Mouse (Mus musculus) MEL-GATA-1-ER (cell line): Measurements from ENCODE around the gene Enox2.
"Not testable (repeated sequence)": the region's sequence is repeated elsewhere in the genome, so short reads cannot be mapped to it uniquely, and the experiment has no call there.

ENCODE experiments used
- DNase-seq: peaks from one replicate; pipeline ENCODE4 v3.0.0-alpha.2; 2012; ENCODE audit warnings: low read depth; ENCODE audit errors: extremely low read depth

Gene Enox2

GRCm38 (mm10) chrX:49287700-49288563 is at the start of gene Enox2:
Gene Enox2 (minus strand): TSS chrX:49288259.
- peak; percentile 93 for DNase-seq

- peak; percentile 27 for DNase-seq
Observed at GRCm38 (mm10) chrX:49309496-49309895, 21.4 kb upstream of the Enox2 start.

- no peak for DNase-seq
Observed at GRCm38 (mm10) chrX:49306659-49307058, 18.6 kb upstream of the Enox2 start.

GRCm38 (mm10) chrX:49279918-49280586 is 8.0 kb downstream of the Enox2 start:
- DNase-seq: no peak

GRCm38 (mm10) chrX:49273487-49274042 is 14.5 kb downstream of the Enox2 start:
- DNase-seq: no peak

GRCm38 (mm10) chrX:49250816-49251215 is 37.2 kb downstream of the Enox2 start:
- no peak for DNase-seq

- DNase-seq: no peak
Observed at GRCm38 (mm10) chrX:49225792-49226426, 62.1 kb downstream of the Enox2 start.

GRCm38 (mm10) chrX:49216422-49216821 is 71.6 kb downstream of the Enox2 start:
- DNase-seq: no peak

GRCm38 (mm10) chrX:49196386-49196785 is 91.7 kb downstream of the Enox2 start:
- peak; percentile 22 for DNase-seq

GRCm38 (mm10) chrX:49181136-49181535 is 106.9 kb downstream of the Enox2 start:
- no peak for DNase-seq

- DNase-seq: no peak
Observed at GRCm38 (mm10) chrX:49178670-49179069, 109.4 kb downstream of the Enox2 start.

- DNase-seq: no peak
Observed at GRCm38 (mm10) chrX:49154280-49154679, 133.8 kb downstream of the Enox2 start.

- DNase-seq: no peak
Observed at GRCm38 (mm10) chrX:49124774-49125429, 163.2 kb downstream of the Enox2 start.

- peak; percentile 22 for DNase-seq
Observed at GRCm38 (mm10) chrX:49116465-49116864, 171.6 kb downstream of the Enox2 start.

- DNase-seq: no peak
Observed at GRCm38 (mm10) chrX:49112412-49112811, 175.6 kb downstream of the Enox2 start.

GRCm38 (mm10) chrX:49100542-49100941 is 187.5 kb downstream of the Enox2 start:
- DNase-seq: not testable (repeated sequence)

GRCm38 (mm10) chrX:49096249-49096648 is 191.8 kb downstream of the Enox2 start:
- no peak for DNase-seq

- DNase-seq: peak; percentile 0
Observed at GRCm38 (mm10) chrX:49075055-49075454, 213.0 kb downstream of the Enox2 start.

GRCm38 (mm10) chrX:49073563-49073962 is 214.5 kb downstream of the Enox2 start:
- DNase-seq: no peak

GRCm38 (mm10) chrX:49045118-49045517 is 242.9 kb downstream of the Enox2 start:
- no peak for DNase-seq

- no peak for DNase-seq
Observed at GRCm38 (mm10) chrX:49009746-49010145, 278.3 kb downstream of the Enox2 start.
